Mouse (Mus musculus): ENCODE measurements around the gene Gm38431. TPM values are rescaled to one million over a fixed set of nuclear protein-coding genes. Genes with fewer than 3 reads are reported as not detected.

Gene Gm38431
- polyA plus RNA-seq, 1 experiment from 2014 or later: 1.6 TPM

- H3K27ac ChIP-seq: no peak overlapping the region
- H3K4me1 ChIP-seq (replicated peaks; ENCODE audit: control insufficient read depth, insufficient read depth, low read length): peaks cover 44% of the 10 kb centered on the region
- peaks cover 90% of the 10 kb centered on the region for H3K27me3 ChIP-seq (ENCODE audit: control insufficient read depth, insufficient read depth, low read length)
- no peaks in the 10 kb centered on the region for H3K36me3 ChIP-seq (replicated peaks; ENCODE audit: control insufficient read depth, insufficient read depth)
- peak overlapping the region; percentile 46 for H3K4me3 ChIP-seq (replicated peaks; ENCODE audit: low read length)
- no peak for DNase-seq (ENCODE audit: low spot score)
- H3K9ac ChIP-seq: no peak overlapping the region
- 2% methylated on average over 22 of the region's 22 CpGs for WGBS
- ATAC-seq (ENCODE audit: low FRiP score): no peak
- no peaks in the 10 kb centered on the region for H3K9me3 ChIP-seq (ENCODE audit: control insufficient read depth, low read length)
- H3K4me2 ChIP-seq (replicated peaks): peak overlapping the region; percentile 76
Measured at GRCm38 (mm10) chr9:21036666-21037065, 55.1 kb downstream of the Gm38431 start.

DNA sequence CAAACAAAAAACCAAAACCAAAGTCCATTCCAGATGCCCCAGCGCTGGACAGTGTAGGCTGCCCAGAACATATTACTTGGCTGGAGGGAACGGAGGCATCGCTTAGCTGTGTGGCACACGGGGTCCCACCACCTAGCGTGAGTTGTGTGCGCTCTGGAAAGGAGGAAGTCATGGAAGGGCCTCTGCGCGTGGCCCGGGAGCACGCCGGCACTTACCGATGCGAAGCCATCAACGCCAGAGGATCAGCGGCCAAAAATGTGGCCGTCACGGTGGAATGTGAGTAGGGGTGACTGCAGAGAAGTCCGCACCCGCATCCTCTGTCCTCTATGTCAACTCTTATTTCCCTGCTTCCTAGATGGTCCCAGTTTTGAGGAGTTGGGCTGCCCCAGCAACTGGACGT is 55.6 kb downstream of the Gm38431 start:
- Histone ChIP-seq H3K36me3 (replicated peaks; ENCODE audit: control insufficient read depth, insufficient read depth) (no peaks in the 10 kb centered on the region), H3K9ac (no peak overlapping the region), H3K4me2 (replicated peaks) (peak overlapping the region; percentile 76), H3K4me3 (replicated peaks; ENCODE audit: low read length) (peak overlapping the region; percentile 46), H3K27ac (no peak overlapping the region), H3K4me1 (replicated peaks; ENCODE audit: control insufficient read depth, insufficient read depth, low read length) (peaks cover 45% of the 10 kb centered on the region), H3K27me3 (ENCODE audit: control insufficient read depth, insufficient read depth, low read length) (peaks cover 91% of the 10 kb centered on the region), H3K9me3 (ENCODE audit: control insufficient read depth, low read length) (no peaks in the 10 kb centered on the region)
- ATAC-seq (ENCODE audit: low FRiP score) (no peak), DNase-seq (ENCODE audit: low spot score) (no peak)
- WGBS: 7% methylated on average over 20 of the region's 20 CpGs

GRCm38 (mm10) chr9:21035586-21035985 is 56.2 kb downstream of the Gm38431 start:
- Histone ChIP-seq H3K36me3 (replicated peaks; ENCODE audit: control insufficient read depth, insufficient read depth) (no peaks in the 10 kb centered on the region), H3K4me3 (replicated peaks; ENCODE audit: low read length) (peak overlapping the region; percentile 46; the same call in 1 of the 2 replicates), H3K4me1 (replicated peaks; ENCODE audit: control insufficient read depth, insufficient read depth, low read length) (peaks cover 45% of the 10 kb centered on the region), H3K4me2 (replicated peaks) (peak overlapping the region; percentile 76), H3K9me3 (ENCODE audit: control insufficient read depth, low read length) (no peaks in the 10 kb centered on the region), H3K27ac (no peak overlapping the region), H3K9ac (no peak overlapping the region), H3K27me3 (ENCODE audit: control insufficient read depth, insufficient read depth, low read length) (peaks cover 93% of the 10 kb centered on the region)
- ATAC-seq (ENCODE audit: low FRiP score) (no peak), DNase-seq (ENCODE audit: low spot score) (no peak)
- 18% methylated on average over 9 of the region's 9 CpGs for WGBS

- WGBS: 6% methylated on average over 17 of the region's 17 CpGs
- Histone ChIP-seq H3K4me2 (replicated peaks) (0 out of 2 replicates have a peak overlapping the region, but pooled peaks have one; percentile 76), H3K4me1 (replicated peaks; ENCODE audit: control insufficient read depth, insufficient read depth, low read length) (peaks cover 48% of the 10 kb centered on the region), H3K4me3 (replicated peaks; ENCODE audit: low read length) (no peak overlapping the region), H3K9me3 (ENCODE audit: control insufficient read depth, low read length) (no peaks in the 10 kb centered on the region), H3K9ac (no peak overlapping the region), H3K27me3 (ENCODE audit: control insufficient read depth, insufficient read depth, low read length) (peaks cover 93% of the 10 kb centered on the region), H3K27ac (no peak overlapping the region), H3K36me3 (replicated peaks; ENCODE audit: control insufficient read depth, insufficient read depth) (no peaks in the 10 kb centered on the region)
- ATAC-seq (ENCODE audit: low FRiP score) (no peak), DNase-seq (ENCODE audit: low spot score) (no peak)
Measured at GRCm38 (mm10) chr9:21034481-21035085, 57.2 kb downstream of the Gm38431 start.

DNA sequence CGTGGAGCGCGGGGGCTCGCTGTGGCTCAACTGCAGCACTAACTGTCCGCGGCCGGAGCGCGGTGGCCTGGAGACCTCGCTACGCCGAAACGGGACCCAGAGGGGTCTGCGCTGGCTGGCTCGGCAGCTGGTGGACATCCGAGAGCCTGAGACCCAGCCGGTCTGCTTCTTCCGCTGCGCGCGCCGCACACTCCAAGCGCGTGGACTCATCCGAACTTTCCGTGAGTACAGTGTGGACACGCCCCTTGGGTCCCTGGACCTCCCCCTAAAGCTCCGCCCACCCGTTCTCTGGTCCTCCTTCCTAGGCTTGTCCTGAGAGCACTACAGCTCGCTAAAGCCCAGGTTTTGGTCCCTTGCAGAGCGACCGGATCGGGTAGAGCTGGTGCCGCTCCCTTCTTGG is 58.7 kb downstream of the Gm38431 start:
- peaks cover 51% of the 10 kb centered on the region for H3K4me1 ChIP-seq (replicated peaks; ENCODE audit: control insufficient read depth, insufficient read depth, low read length)
- ATAC-seq (ENCODE audit: low FRiP score) (no peak), DNase-seq (ENCODE audit: low spot score) (peak; percentile 54)
- H3K27me3 ChIP-seq (ENCODE audit: control insufficient read depth, insufficient read depth, low read length): peaks cover 93% of the 10 kb centered on the region
- no peaks in the 10 kb centered on the region for H3K9me3 ChIP-seq (ENCODE audit: control insufficient read depth, low read length)
- H3K36me3 ChIP-seq (replicated peaks; ENCODE audit: control insufficient read depth, insufficient read depth): no peaks in the 10 kb centered on the region
- no peak overlapping the region for H3K9ac ChIP-seq
- H3K4me3 ChIP-seq (replicated peaks; ENCODE audit: low read length): peak overlapping the region; percentile 41
- no peak overlapping the region for H3K27ac ChIP-seq
- H3K4me2 ChIP-seq (replicated peaks): peak overlapping the region; percentile 90
- under 1% methylated on average over 34 of the region's 34 CpGs for WGBS

DNA sequence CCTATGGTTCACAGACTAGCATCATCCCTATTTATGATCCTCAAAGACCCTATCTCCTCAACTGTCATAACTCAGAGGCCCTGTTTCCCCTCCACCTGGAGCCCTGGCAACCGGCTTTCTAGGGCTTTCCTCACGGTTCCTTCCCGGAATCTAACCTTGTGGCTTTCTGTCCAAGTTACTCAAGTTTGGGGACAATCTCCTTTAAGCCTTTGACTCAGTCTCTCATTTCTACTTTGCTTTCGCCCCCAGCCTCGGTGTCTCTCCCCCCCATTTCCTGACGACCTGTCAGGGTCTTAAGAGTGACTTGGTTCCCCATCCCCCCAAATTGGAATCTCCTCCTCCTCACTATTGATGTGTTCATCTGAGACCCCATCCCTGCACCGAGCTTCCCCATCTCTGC is 59.3 kb downstream of the Gm38431 start:
- Histone ChIP-seq H3K27ac (no peak overlapping the region), H3K27me3 (ENCODE audit: control insufficient read depth, insufficient read depth, low read length) (peaks cover 87% of the 10 kb centered on the region), H3K4me1 (replicated peaks; ENCODE audit: control insufficient read depth, insufficient read depth, low read length) (peaks cover 45% of the 10 kb centered on the region), H3K9me3 (ENCODE audit: control insufficient read depth, low read length) (no peaks in the 10 kb centered on the region), H3K36me3 (replicated peaks; ENCODE audit: control insufficient read depth, insufficient read depth) (no peaks in the 10 kb centered on the region), H3K9ac (peak overlapping the region; percentile 57), H3K4me3 (replicated peaks; ENCODE audit: low read length) (peak overlapping the region; percentile 41), H3K4me2 (replicated peaks) (peak overlapping the region; percentile 90)
- no peak for DNase-seq (ENCODE audit: low spot score)
- 5% methylated on average over 7 of the region's 7 CpGs for WGBS
- no peak for ATAC-seq (ENCODE audit: low FRiP score)

DNA sequence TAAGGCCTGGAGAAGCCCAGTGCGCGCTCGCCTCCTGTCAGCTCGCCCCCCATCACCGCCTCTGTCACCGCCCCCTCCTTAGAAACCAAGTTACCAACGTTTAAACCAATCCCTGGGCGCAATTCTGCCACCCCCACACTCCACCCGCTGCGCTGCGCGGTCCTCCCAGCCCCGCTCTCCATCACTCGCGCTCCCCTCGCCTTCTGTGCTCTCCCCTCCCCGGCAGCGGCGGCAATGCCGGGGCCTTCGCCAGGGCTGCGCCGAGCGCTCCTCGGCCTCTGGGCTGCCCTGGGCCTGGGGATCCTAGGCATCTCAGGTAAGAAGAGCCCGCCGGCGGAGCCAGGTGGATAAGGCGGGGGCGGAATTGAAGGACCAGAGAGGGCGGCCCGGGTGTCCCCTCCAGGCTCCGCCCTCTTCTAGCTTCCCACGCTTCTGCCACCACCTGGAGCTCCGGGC is 59.9 kb downstream of the Gm38431 start, which contains the start of gene Icam5:
TSS of gene Icam5 (plus strand) at position 178 of the 456 bp plus-strand sequence.
- Histone ChIP-seq H3K27ac (no peak within 1 kb of the TSS), H3K4me3 (replicated peaks; ENCODE audit: low read length) (peak within 1 kb of the TSS; percentile 41), H3K27me3 (ENCODE audit: control insufficient read depth, insufficient read depth, low read length) (peaks cover 83% of the 10 kb centered on the region), H3K9me3 (ENCODE audit: control insufficient read depth, low read length) (no peaks in the 10 kb centered on the region), H3K4me1 (replicated peaks; ENCODE audit: control insufficient read depth, insufficient read depth, low read length) (peaks cover 40% of the 10 kb centered on the region), H3K4me2 (replicated peaks) (peak within 1 kb of the TSS; percentile 90), H3K36me3 (replicated peaks; ENCODE audit: control insufficient read depth, insufficient read depth) (no peaks in the 10 kb centered on the region), H3K9ac (peak within 1 kb of the TSS; percentile 57)
- ATAC-seq (ENCODE audit: low FRiP score) (peak; percentile 44), DNase-seq (ENCODE audit: low spot score) (no peak)
- WGBS: under 1% methylated on average over 34 of the region's 35 CpGs

DNA sequence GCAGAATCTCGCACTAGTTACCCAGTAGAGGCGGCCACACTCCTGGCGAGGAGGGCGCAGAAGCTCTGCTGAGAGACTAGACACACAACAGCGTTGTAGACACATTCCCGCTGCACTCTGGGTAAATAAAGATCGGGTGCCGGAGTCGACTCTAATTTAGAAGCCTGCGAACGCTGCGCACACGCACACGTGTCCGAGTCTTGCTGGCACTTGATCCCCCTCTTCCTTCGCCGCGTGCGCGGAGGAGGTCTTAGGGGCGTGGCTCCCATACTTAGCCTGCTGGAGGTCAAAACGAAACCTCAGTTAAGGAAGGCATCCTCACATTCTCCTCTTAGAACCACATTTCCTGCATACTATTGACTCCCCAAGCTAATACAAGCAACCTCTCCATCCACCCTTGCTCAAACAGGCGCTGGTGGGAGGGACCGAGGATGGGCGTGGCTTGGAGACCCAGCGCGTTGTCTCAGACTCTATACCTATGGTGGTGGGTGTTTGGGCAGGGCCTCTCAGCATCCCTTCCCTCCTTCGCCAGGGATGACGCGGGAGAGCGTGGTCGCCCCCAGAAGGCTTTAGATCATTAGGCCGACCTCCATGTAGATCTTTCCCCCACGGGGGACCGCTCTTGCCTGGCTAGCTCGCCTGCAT is 60.4 kb downstream of the Gm38431 start:
- H3K4me1 ChIP-seq (replicated peaks; ENCODE audit: control insufficient read depth, insufficient read depth, low read length): peaks cover 34% of the 10 kb centered on the region

GRCm38 (mm10) chr9:21030781-21031250 is 61.0 kb downstream of the Gm38431 start:
- under 1% methylated on average over 13 of the region's 13 CpGs for WGBS

More for the DNA sequence above, 60.4 kb downstream of the Gm38431 start:
- H3K27ac ChIP-seq: no peak overlapping the region
- peak overlapping the region; percentile 41 for H3K4me3 ChIP-seq (replicated peaks; ENCODE audit: low read length)
- under 1% methylated on average over 36 of the region's 36 CpGs for WGBS
- peak; percentile 61 for ATAC-seq (ENCODE audit: low FRiP score)
- H3K9ac ChIP-seq: peak overlapping the region; percentile 57
- H3K36me3 ChIP-seq (replicated peaks; ENCODE audit: control insufficient read depth, insufficient read depth): no peaks in the 10 kb centered on the region
- DNase-seq (ENCODE audit: low spot score): peak; percentile 55
- H3K4me2 ChIP-seq (replicated peaks): peak overlapping the region; percentile 90
- no peaks in the 10 kb centered on the region for H3K9me3 ChIP-seq (ENCODE audit: control insufficient read depth, low read length)
- peaks cover 83% of the 10 kb centered on the region for H3K27me3 ChIP-seq (ENCODE audit: control insufficient read depth, insufficient read depth, low read length)

More at GRCm38 (mm10) chr9:21030781-21031250, 61.0 kb downstream of the Gm38431 start:
- H3K36me3 ChIP-seq (replicated peaks; ENCODE audit: control insufficient read depth, insufficient read depth): no peaks in the 10 kb centered on the region
- H3K4me1 ChIP-seq (replicated peaks; ENCODE audit: control insufficient read depth, insufficient read depth, low read length): peaks cover 34% of the 10 kb centered on the region
- peak overlapping the region; percentile 90 for H3K4me2 ChIP-seq (replicated peaks)
- H3K27me3 ChIP-seq (ENCODE audit: control insufficient read depth, insufficient read depth, low read length): peaks cover 78% of the 10 kb centered on the region
- H3K9ac ChIP-seq: 0 out of 2 replicates have a peak overlapping the region, but pooled peaks have one; percentile 57
- peak; percentile 79 for DNase-seq (ENCODE audit: low spot score)
- peak overlapping the region; percentile 41 for H3K4me3 ChIP-seq (replicated peaks; ENCODE audit: low read length)
- no peak overlapping the region for H3K27ac ChIP-seq
- no peaks in the 10 kb centered on the region for H3K9me3 ChIP-seq (ENCODE audit: control insufficient read depth, low read length)
- peak; percentile 44 for ATAC-seq (ENCODE audit: low FRiP score)

Measured in hindbrain, embryonic 14.5 days (tissue).